Mouse (Mus musculus) brain, embryonic 14.5 days (tissue): ENCODE results near the gene Tmcc3. TPM values are rescaled to one million over a fixed set of nuclear protein-coding genes. Genes with fewer than 3 reads are reported as not detected.
A peak's percentile ranks its signal among the peaks of the same experiment; 100 is the strongest.

Source experiments
- DNase-seq: peaks from one replicate; pipeline ENCODE4 v3.0.0-alpha.2; 2011; ENCODE audit warnings: low read depth
- CTCF ChIP-seq: fragments of 200-500 bp; IDR thresholded peaks from 2 replicates; pipeline ENCODE4 v1.5.1; 2012; ENCODE audit warnings: inconsistent platforms, mild to moderate bottlenecking, moderate library complexity, borderline replicate concordance; ENCODE audit not compliant: insufficient read depth, insufficient read length; ENCODE audit errors: extremely low read depth
- POLR2A ChIP-seq: fragments of 200-500 bp; IDR thresholded peaks from 2 replicates; pipeline ENCODE4 v1.6.1; 2012; ENCODE audit warnings: mild to moderate bottlenecking, inconsistent platforms, borderline replicate concordance; ENCODE audit not compliant: poor library complexity, insufficient read depth, insufficient read length, severe bottlenecking; ENCODE audit errors: extremely low read depth
- polyA plus RNA-seq: library from polyadenylated mRNA; depleted of rRNA; stranded (reverse); fragments of >200 nt; gene quantifications from 2 replicates; pipeline ENCODE4 v1.2.3, GENCODE M21; 2012

Gene Tmcc3
- polyA plus RNA-seq, 1 experiment = 7.2 TPM

DNA sequence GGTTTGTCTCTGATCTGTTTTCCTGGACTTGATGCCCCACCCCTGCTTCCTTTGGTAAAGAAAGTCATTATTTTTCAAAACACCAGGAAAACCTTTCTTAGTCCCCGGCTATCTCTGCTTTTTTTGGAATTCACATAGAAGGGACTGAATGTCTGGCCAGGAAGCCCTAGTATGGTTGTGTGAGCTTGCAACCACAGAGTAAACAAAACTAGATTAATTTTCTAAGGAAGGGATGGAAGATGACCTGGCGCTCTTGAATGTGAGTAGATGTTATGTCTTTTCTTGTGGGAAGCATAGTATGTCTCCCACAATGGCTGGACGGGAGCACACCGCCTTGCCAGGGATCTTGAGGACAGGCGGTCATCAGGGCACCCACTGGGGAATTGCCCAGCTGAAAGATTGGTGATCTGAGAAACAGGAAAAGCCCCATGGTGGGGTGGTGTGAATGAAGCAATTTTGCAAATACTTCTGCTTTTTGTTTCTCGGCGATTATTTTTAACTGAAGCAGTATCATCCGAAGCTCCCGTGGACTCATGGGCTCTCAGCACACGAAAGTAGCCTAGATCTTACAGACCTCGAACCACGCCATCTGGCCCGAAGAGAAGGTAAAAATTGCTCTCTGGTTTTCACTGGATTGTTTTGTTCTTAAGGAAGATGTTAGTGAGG lies 44.9 kb downstream of the Tmcc3 start:
- no peak for DNase-seq
- no peak for TF ChIP-seq CTCF
- no peak for TF ChIP-seq POLR2A

DNA sequence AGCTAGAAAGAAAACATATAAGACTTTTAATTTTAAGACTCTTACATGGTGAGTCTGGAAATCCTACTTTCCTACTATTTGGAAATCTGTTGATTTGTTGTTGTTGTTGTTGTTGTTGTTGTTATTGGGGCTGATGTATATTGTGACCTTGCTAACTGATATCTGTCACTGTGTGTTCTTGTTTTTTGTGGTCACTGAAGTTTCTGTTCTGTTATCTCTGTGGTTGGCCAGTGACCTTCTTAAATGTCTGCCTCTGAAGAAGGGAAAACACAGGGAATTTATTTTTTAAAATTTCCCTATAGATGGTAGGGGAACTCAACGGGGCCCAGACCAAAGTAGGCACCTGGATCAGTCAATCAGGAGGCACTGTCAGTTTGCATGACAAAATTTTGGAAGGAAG lies 48.9 kb downstream of the Tmcc3 start:
- no peak for DNase-seq
- no peak for TF ChIP-seq POLR2A
- no peak for TF ChIP-seq CTCF

DNA sequence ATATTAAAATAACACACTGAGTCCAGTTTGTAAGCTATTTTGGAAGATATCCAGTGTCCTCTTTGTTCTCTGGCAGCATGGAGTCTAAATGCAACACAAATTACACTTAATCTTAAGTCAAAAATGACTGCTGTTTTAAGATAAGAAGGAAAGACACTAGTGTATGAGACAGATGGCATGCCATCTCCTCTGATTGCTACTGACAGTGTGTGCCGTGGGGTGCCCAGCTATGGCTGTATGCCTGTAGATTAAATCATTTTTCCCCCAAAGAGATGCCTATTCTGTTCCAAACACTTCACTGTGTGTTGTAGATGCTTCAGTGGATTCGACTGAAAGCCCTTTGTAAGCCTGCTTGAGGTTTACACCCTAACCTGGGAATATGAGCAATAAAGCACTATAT lies 59.5 kb downstream of the Tmcc3 start:
- no peak for TF ChIP-seq CTCF
- no peak for TF ChIP-seq POLR2A
- peak; percentile 57 for DNase-seq

DNA sequence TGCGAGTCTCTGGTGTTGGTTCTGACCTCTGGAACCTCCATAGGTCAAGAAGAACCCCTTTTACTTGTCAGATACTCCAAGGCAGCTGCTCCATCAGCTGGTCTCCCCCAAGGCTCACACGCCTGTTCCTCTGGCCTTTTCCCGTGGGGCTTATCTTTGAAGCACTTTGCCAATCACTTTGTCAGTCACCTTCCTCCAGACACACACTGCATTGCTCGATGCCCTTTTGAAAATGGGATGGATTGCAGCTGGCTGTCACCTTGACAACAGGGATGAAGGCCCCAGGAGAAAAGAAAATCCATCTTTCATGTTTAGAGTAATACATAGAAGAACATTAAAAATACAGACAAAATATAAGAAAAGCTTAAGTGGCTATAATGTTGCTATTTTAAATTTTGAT lies 65.2 kb downstream of the Tmcc3 start:
- TF ChIP-seq POLR2A (no peak), CTCF (no peak)
- peak; percentile 56 for DNase-seq

DNA sequence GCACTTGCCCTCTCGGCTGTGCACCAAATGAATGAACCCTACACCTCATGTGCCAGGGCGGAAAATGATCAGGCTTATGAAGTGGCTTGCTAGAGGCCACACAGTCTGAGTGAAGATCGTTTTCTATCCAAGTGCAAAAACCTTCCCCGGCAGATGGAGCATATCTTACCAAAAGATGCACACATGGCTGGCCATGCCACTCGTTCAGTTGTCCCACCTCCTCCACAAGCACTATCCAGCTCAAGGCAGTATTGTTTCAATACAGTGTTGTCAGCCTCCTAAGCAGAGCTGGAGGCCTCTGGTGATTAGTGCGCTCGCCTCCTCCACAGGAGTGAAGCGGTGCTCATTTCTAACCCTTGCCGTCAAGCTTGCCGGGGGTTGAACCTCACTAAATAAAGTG lies 66.1 kb downstream of the Tmcc3 start:
- peak; percentile 35 for DNase-seq
- TF ChIP-seq POLR2A (no peak), CTCF (no peak)

DNA sequence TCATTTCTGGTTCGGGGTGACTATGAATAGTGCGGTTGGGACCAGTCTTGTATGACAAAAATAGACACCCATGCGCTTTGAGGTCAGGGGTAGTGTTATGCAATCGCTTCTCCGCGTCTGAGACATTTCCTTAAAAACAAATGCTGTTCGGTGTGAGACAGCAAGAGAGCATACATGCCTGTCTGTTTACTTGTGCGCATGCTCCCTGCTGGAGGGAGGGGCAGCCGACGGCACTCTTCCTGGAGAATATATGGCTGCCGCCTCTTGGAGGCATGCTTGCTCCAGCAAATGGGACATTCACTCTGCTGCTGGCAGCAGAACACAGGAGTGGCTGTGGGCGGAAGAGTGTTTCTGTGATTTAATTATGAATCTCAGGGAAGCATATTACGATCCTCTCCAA lies 66.6 kb downstream of the Tmcc3 start:
- TF ChIP-seq CTCF (0 out of 2 replicates have a peak, but pooled peaks have one; percentile 9), POLR2A (no peak)
- peak; percentile 88 for DNase-seq

DNA sequence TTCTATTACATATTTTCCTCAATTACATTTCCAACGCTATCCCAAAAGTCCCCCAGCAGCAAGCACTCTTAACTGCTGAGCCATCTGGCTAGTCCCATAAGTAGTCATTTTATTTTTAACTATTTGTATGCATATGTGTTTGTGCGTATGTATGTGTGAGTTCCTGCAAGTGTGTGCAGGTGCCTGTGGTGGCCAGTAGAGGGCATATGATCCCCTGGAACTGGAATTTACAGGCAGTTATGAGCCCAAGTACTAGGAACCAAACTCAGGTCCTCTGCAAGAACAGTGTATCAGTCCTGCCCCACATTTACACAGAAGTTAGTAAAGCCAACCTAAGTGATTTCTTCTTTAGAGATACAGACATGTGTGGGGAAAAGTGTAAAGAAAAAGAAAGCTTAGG lies 68.3 kb downstream of the Tmcc3 start:
- no peak for DNase-seq
- no peak for TF ChIP-seq CTCF
- TF ChIP-seq POLR2A = no peak

DNA sequence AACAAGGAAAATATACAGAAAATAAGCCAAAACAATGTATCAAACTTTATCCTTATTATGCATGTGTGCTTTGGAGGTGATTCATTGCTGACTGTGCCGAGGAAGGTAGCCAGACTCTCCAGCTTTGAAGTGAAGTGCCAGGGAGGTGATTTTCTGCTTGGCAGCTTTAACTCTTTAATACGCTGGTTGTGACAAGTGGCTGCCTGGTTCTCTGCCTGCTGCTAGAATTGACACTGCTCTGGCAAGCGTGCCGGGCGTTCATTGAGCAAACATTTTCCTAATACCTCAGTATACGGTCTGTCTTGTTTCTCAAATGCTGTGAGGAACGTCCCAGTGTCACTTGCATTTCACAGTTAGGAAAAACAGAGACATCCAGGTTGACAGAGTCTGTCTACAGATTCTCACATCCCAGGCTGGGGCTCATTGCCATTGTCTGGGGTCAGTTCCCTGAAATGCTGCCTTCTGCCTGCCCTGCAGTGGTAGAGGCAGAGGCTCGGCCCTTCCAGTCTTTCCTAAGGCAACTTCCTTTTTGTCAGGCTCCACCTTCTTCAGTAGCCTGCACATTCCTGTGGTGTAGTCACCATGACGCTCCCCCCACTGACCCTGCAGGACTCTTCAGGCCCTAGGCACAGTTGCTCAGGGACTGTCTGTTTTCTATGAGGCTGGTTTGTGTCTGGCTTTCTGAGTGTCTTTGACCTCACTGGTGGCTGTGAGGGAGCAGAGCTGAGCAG lies 69.1 kb downstream of the Tmcc3 start:
- peak; percentile 40 for DNase-seq
- no peak for TF ChIP-seq POLR2A
- no peak for TF ChIP-seq CTCF

DNA sequence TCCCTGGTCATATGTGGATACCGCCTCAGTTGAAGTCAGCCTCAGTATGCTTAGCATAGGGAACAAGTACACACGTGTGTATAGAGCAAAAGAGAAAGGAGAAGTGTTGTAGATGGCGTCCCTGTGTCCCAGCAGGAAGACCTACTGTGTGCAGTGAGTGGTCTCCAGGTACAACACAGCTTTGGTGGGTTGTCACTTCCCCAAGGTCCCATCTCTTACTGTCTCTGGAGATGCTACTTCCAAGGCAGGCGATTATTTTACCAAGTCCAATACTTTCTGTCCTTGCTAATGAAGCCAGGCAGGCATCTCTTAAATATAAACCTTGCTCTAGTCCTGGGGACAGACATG lies 69.6 kb downstream of the Tmcc3 start:
- no peak for TF ChIP-seq CTCF
- DNase-seq = no peak

DNA sequence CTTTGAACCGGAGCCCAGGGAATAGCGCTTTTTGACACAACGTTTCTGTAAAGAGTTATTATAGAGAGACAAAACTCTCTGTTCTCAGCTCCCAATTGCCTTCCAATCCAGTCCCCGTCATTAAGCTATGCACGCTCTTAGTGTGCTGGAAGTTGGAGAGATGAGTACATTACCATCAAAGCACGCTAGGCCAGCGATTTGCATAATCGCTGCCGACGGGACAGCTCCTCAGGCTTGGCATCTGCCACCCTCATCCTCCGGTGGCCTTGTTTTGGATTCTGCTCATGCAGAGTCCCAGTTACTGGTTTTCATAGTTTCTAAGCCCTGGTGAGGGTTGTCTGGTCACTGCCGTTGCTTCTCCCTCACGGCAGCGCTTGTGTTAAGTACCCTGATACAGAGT lies 70.9 kb downstream of the Tmcc3 start:
- TF ChIP-seq POLR2A (no peak), CTCF (no peak)

DNA sequence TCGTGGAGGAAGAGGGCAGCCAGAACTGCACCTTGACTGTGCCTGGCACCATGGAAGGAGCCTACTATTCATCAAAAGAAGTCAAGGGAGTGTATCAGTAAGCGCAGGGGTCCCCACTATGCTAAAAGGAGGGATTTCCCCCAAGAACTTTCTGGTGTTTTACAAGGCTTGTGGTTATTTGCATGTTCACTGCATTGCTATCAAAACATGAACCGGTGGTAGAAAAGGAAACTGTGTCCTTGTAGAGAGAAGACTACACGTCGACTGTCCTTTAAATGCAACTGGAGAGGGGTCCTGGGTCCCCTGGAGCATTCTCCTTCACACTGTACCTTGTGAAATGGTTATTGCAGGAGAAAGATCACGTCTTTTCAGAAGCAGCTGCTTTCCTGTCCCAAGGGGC lies 71.8 kb downstream of the Tmcc3 start:
- DNase-seq = no peak
- TF ChIP-seq POLR2A = no peak
- no peak for TF ChIP-seq CTCF

More for the DNA sequence above, 70.9 kb downstream of the Tmcc3 start:
- DNase-seq = peak; percentile 49

DNA sequence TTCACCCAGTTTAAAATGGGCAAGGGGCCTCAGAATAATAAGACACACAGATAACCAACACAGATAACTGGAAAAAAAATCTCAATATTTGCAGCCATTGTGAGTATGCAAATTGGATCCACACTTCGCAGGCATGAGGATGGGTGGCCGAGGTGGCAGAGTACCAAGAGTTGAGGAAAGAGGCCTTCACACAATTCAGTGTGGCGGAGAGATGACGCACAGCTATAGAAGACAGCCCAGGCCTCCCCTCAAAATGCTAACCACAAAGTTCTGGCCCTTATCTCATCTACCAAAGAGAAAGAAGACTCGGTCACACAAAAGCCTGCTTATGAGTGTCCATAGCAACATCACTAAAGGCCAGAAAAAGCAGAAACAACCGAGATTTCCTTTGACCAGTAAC lies 77.5 kb downstream of the Tmcc3 start:
- TF ChIP-seq POLR2A (no peak), CTCF (no peak)

DNA sequence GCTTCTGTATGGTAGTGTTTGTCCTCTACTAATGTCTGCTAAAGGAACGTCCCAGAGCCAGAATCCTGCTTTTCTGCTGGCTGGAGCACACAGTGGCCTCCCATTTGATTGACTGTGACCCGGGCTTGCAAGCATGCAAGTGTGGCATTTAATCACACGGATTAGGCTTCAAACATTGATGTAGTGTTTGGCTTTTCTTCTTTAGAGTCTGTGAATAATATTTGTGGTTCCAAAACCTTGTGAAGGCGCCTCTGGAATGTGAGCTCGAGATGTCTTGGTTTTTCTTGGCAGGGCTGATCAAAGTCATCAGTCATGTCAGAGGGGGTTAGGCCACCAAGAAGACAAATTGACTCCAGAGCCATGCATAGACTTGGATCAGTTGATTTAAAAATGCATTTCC lies 79.3 kb downstream of the Tmcc3 start:
- DNase-seq = no peak
- no peak for TF ChIP-seq POLR2A
- TF ChIP-seq CTCF = no peak

More for the DNA sequence above, 77.5 kb downstream of the Tmcc3 start:
- DNase-seq = no peak
